Mouse (Mus musculus): Measurements from ENCODE around the gene Fbxw5.

The Fbxw5 gene

DNA sequence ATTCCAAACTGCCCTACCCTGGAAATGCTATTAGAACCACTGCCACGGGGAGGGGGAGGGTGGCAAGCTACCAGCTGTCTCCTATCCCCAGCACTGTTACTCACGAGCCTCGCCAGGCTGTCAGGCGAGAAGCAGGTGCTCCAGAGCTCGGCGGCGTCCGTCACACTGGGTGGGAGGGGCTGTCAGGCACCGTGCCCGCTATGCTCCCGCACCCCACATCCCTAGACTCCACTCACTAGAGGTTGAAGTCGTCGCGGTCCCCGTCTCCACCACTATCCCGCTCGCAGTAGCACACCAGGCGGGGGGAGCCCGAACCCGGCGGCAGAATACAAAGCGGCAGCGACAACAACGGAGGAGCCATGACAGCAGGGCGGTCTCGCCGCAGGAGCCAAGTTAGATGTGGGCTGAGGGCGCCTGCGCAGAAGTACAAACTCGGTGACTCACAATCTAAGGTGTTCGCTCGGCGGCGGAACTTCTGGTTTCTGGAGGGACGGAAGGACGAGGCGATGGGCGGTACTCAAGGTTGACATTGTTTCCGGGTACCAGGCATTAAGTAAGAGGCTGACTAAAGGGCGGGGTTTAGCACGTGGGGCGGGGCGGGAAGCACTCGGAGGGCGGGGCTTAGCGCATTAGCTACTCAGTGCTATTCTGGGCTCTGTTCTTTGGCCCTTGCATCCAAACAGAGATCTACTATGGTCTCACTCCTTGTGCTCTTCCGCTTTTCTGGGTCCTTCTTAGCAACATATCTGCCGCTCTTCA is 39.8 kb upstream of the Fbxw5 start, which contains the start of gene Paxx:
Gene Paxx, minus strand, starts transcription at position 544 of the 759 bp plus-strand sequence.
- peaks cover 30% of the 10 kb centered on the region for H3K27me3 ChIP-seq (ENCODE audit: insufficient read depth, low read length)
- H3K36me3 ChIP-seq (ENCODE audit: insufficient read depth, low read length), result no peaks in the 10 kb centered on the region
- TF ChIP-seq CTCF (conservative IDR thresholded peaks at IDR 0.05; ENCODE audit: low read length), result no peak
- no peak for TF ChIP-seq NANOG (IDR thresholded peaks at IDR 0.05; ENCODE audit: borderline replicate concordance, low read length)
- no peak for TF ChIP-seq POU5F1 (IDR thresholded peaks at IDR 0.05; ENCODE audit: borderline replicate concordance, low read length)
- H3K4me1 ChIP-seq (replicated peaks; ENCODE audit: low read depth, low read length), result peaks cover 47% of the 10 kb centered on the region
- H3K4me3 ChIP-seq (replicated peaks; ENCODE audit: low read length), result peak within 1 kb of the TSS; percentile 87
- H3K9me3 ChIP-seq (ENCODE audit: low read length), result no peaks in the 10 kb centered on the region

DNA sequence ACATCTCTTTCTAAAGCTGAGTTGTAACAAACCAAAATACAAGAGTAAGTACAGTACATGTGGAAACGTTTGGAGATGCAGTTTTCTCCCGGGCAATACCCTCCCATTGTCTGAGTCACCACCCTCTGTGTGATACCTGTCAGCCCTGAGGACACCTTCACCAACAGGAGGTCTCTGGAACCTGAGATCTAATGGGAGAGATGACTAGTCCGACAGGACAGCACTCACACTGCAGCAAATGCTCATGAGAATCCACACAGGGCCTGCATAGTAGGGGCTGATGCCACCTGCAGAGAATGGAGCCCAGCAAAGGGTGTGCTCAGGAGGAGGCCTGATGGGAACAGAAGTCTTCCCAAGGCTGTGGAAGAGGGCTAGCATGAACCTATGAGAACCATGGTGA is 39.1 kb upstream of the Fbxw5 start:
- peak overlapping the region; percentile 87 for H3K4me3 ChIP-seq (replicated peaks; ENCODE audit: low read length)
- peaks cover 40% of the 10 kb centered on the region for H3K4me1 ChIP-seq (replicated peaks; ENCODE audit: low read depth, low read length)
- H3K36me3 ChIP-seq (ENCODE audit: insufficient read depth, low read length), result no peaks in the 10 kb centered on the region
- peaks cover 27% of the 10 kb centered on the region for H3K27me3 ChIP-seq (ENCODE audit: insufficient read depth, low read length)
- no peaks in the 10 kb centered on the region for H3K9me3 ChIP-seq (ENCODE audit: low read length)
- TF ChIP-seq POU5F1 (IDR thresholded peaks at IDR 0.05; ENCODE audit: borderline replicate concordance, low read length), result no peak

DNA sequence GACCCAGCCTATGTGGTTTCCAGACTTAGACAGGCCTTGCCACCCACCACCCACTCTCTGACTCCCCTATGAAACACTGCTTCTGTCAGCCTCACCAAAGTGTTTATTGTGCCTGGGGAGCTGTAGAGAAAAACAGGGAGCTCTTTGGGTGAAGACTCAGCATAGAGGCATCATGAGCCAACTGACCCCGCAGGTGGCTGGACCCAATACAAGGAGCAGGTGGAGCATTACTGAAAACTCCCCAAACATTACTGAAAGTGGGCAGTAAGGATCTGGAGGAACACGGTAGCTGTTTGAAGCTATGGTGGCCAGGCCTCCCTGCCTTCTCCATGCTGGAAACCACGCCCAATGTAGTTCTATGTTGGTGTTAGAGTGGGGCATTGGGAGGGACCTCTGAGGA is 36.9 kb upstream of the Fbxw5 start:
- TF ChIP-seq NANOG (IDR thresholded peaks at IDR 0.05; ENCODE audit: borderline replicate concordance, low read length), result no peak
- no peak for TF ChIP-seq CTCF (conservative IDR thresholded peaks at IDR 0.05; ENCODE audit: low read length)
- TF ChIP-seq POU5F1 (IDR thresholded peaks at IDR 0.05; ENCODE audit: borderline replicate concordance, low read length), result no peak
- Histone ChIP-seq H3K4me1 (replicated peaks; ENCODE audit: low read depth, low read length) (peaks cover 39% of the 10 kb centered on the region), H3K4me3 (replicated peaks; ENCODE audit: low read length) (no peak overlapping the region), H3K27me3 (ENCODE audit: insufficient read depth, low read length) (peaks cover 17% of the 10 kb centered on the region), H3K9me3 (ENCODE audit: low read length) (no peaks in the 10 kb centered on the region), H3K36me3 (ENCODE audit: insufficient read depth, low read length) (no peaks in the 10 kb centered on the region)

DNA sequence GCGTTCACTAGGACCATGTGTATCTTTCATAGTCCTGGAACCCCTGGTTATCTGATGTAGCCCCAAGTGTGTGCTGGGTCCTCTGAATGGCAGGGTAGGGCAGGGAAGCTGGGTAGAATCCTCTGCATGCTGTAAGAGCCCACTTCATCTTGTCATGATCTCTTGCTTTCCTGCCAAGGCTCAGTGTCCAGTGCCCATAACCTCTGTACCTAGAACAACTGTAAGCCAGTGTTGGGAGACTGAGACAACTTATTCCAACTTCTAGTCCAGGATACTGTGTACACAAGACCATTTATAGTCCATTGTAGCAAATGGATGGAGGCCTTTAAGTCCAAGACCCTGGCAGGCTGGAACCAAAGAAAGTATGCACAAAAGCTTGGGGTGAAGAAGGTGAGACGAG is 35.3 kb upstream of the Fbxw5 start:
- Histone ChIP-seq H3K4me3 (replicated peaks; ENCODE audit: low read length) (no peak overlapping the region), H3K27me3 (ENCODE audit: insufficient read depth, low read length) (peaks cover 19% of the 10 kb centered on the region), H3K9me3 (ENCODE audit: low read length) (no peaks in the 10 kb centered on the region), H3K36me3 (ENCODE audit: insufficient read depth, low read length) (no peaks in the 10 kb centered on the region), H3K4me1 (replicated peaks; ENCODE audit: low read depth, low read length) (peaks cover 33% of the 10 kb centered on the region)
- TF ChIP-seq POU5F1 (IDR thresholded peaks at IDR 0.05; ENCODE audit: borderline replicate concordance, low read length) (no peak), CTCF (conservative IDR thresholded peaks at IDR 0.05; ENCODE audit: low read length) (no peak)

DNA sequence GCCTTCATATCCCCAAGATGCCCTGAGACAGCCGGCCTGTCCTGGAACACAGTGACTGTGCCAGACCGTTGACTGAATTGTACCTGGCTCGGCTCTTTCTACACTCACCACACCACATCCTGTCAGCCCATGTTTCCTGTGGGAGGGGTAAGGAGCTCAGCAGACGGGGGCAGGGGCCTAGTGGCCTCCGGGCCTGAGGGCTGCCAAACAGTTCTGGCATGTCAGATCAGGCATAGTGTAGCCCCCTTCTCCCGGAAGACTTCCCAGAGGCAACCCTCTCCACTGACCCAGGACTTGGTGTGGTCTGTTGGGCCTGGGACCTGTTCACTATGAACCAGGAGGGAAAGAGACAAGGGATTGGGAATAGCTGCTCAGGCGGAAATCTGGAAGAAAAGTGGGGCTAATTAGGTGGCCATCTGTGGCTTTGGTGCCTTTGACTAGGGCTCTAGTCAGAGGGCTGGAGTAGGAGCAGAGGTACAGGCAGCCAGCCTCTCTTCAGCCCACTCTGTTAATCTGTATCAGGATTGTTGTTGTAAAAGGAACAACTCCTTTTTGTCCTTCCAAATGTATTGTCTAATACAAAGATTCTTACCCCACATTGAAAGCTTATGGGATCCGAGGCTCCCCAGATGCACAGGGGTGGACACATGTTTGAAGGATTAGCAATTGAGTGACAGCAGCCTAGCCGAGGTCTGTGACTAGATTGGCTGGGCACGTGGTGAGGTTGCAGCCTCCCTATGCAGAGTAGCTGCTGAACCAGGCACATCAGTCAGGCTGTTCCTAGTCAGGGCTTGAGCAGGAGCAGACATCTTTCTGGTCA is 34.5 kb upstream of the Fbxw5 start:
- TF ChIP-seq CTCF (conservative IDR thresholded peaks at IDR 0.05; ENCODE audit: low read length) (no peak), NANOG (IDR thresholded peaks at IDR 0.05; ENCODE audit: borderline replicate concordance, low read length) (no peak), POU5F1 (IDR thresholded peaks at IDR 0.05; ENCODE audit: borderline replicate concordance, low read length) (no peak)
- Histone ChIP-seq H3K4me3 (replicated peaks; ENCODE audit: low read length) (no peak overlapping the region), H3K27me3 (ENCODE audit: insufficient read depth, low read length) (peaks cover 19% of the 10 kb centered on the region; the same call in 1 of the 2 replicates), H3K4me1 (replicated peaks; ENCODE audit: low read depth, low read length) (peaks cover 28% of the 10 kb centered on the region), H3K9me3 (ENCODE audit: low read length) (no peaks in the 10 kb centered on the region), H3K36me3 (ENCODE audit: insufficient read depth, low read length) (no peaks in the 10 kb centered on the region)

DNA sequence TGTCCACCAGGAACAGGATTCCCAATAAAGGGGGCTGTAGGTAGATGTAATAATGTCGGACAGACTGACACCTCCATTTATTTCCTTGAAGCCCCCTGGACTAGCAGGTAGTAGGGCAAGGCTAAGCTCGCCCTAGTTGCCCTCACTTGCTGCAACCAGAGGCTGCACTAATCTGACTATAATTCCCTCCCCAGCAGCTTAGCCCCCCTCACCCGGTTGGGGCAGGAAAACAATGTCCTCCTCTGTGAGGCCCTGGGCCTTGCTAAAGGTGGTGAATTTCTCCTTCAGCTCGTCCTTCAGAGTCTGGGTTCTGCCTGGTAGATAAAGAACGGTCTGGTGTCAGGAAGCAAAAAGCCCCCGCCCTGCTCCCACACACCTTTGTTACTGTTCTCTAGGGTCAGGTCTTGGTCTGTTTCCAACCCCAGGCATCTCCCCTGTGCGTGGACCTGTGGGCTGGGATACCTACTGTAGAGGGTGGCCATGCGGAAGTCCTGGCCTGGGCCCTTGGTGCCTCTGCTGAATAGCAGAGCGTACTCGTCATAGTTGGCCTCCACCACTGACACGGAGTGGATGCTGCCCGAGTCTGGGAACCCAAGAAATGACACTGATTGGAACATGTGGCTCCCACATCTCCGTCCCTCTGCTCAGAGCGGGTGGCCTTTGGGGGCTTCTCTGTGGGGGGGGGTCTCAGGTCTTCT is 32.8 kb upstream of the Fbxw5 start:
- Histone ChIP-seq H3K36me3 (ENCODE audit: insufficient read depth, low read length) (no peaks in the 10 kb centered on the region), H3K9me3 (ENCODE audit: low read length) (no peaks in the 10 kb centered on the region), H3K4me1 (replicated peaks; ENCODE audit: low read depth, low read length) (peaks cover 22% of the 10 kb centered on the region), H3K27me3 (ENCODE audit: insufficient read depth, low read length) (peaks cover 19% of the 10 kb centered on the region; the same call in 1 of the 2 replicates), H3K4me3 (replicated peaks; ENCODE audit: low read length) (peak overlapping the region; percentile 23; the same call in 1 of the 2 replicates)
- TF ChIP-seq CTCF (conservative IDR thresholded peaks at IDR 0.05; ENCODE audit: low read length) (no peak), POU5F1 (IDR thresholded peaks at IDR 0.05; ENCODE audit: borderline replicate concordance, low read length) (no peak), NANOG (IDR thresholded peaks at IDR 0.05; ENCODE audit: borderline replicate concordance, low read length) (no peak)

GRCm38 (mm10) chr2:25468962-25469915 is 31.3 kb upstream of the Fbxw5 start:
- no peaks in the 10 kb centered on the region for H3K9me3 ChIP-seq (ENCODE audit: low read length)
- H3K27me3 ChIP-seq (ENCODE audit: insufficient read depth, low read length), result peaks cover 19% of the 10 kb centered on the region; the same call in 1 of the 2 replicates
- peaks cover 22% of the 10 kb centered on the region for H3K4me1 ChIP-seq (replicated peaks; ENCODE audit: low read depth, low read length)
- no peak overlapping the region for H3K4me3 ChIP-seq (replicated peaks; ENCODE audit: low read length)
- no peaks in the 10 kb centered on the region for H3K36me3 ChIP-seq (ENCODE audit: insufficient read depth, low read length)
- no peak for TF ChIP-seq NANOG (IDR thresholded peaks at IDR 0.05; ENCODE audit: borderline replicate concordance, low read length)
- TF ChIP-seq CTCF (conservative IDR thresholded peaks at IDR 0.05; ENCODE audit: low read length), result no peak
- TF ChIP-seq POU5F1 (IDR thresholded peaks at IDR 0.05; ENCODE audit: borderline replicate concordance, low read length), result no peak

Data from E14TG2a.4 (cell line).